Mouse (Mus musculus): Measurements from ENCODE around the gene Slc25a36. TPM values are rescaled to one million over a fixed set of nuclear protein-coding genes. Genes with fewer than 3 reads are reported as not detected.

Gene Slc25a36
- total RNA-seq, 1 experiment from 2014 or later, result 80.7 TPM

GRCm38 (mm10) chr9:97064161-97064560 lies 46.8 kb downstream of the Slc25a36 start:
- no peak for ATAC-seq (replicated peaks; ENCODE audit: insufficient number of reproducible peaks, low FRiP score, low TSS enrichment, poor library complexity, severe bottlenecking)

DNA sequence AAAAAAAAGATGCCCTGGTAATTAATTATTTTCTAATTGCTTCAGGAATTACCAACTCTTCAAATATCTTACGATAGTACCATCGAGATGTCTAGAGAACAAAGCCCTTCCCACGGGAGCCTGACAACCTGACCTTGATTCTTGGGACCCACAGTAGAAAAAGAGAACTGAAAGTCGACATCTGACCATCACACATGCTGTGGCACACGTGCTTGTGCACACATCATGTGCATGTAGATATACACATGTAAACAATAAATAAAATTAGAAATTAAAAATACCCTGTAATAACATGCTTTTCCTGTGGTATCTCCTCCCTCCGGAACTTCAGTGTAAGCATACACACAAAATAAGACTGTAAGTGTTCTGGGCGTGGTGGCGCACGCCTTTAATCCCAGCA lies 49.3 kb downstream of the Slc25a36 start:
- no peak for ATAC-seq (replicated peaks; ENCODE audit: insufficient number of reproducible peaks, low FRiP score, low TSS enrichment, poor library complexity, severe bottlenecking)

DNA sequence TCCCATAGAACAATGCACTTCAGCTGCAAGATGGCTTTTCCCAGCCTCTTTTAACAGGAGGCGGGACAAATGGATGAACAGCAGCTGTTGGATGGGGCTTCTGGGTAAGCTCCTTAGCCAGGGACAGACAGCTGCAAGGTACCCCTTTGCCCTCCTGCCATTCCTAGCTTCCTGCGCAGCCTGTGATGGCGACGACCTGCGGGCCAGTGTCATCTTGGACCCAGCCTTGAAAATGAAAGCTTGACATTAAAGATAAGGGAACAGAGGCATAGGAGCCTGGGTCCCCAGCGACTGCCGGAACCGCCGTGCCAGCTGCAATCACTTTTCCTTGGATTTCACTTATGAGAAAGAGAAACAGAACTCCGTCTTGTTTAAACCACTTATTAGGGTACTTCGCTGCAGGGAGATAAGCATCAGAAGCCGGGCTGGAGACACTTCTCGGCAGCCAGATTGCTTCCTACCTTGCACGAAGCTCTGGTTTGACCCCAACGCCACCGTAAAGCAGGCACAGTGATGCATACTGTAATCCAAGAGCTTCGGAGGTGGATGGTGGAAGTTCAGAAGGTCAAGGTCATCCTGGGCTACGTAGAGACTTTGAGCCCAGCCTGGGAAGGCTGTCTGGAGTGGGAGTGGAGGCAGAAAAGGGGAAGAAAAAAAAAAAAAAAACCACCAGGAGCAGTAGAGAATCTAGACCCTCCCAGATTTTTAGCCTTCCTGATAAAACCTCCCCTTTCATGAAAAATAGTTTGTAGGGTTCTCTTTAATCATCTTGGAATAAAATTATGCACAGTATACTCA lies 54.2 kb downstream of the Slc25a36 start:
- ATAC-seq (replicated peaks; ENCODE audit: insufficient number of reproducible peaks, low FRiP score, low TSS enrichment, poor library complexity, severe bottlenecking), result no peak

DNA sequence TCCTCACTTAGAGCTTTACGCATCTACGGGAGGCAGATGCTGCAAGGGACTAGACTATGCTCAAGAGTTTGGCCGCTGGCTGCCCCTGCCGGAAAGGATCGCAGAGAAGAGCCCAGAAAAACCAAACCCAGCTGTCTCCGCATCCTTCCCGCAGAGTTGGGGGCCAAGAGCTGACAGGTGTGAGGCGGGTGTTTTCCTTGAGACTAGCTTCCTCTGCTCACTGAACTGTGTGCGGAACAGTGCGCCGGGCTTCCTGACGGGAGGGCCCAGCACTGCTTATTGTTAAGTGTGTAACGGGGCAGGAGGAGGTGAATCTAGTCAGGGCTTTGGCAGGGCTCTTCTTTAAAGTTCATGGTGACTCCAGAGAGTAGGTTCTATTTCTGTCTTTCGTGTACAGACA lies 55.1 kb downstream of the Slc25a36 start:
- no peak for ATAC-seq (replicated peaks; ENCODE audit: insufficient number of reproducible peaks, low FRiP score, low TSS enrichment, poor library complexity, severe bottlenecking)

GRCm38 (mm10) chr9:97051176-97051575 lies 59.8 kb downstream of the Slc25a36 start:
- ATAC-seq (replicated peaks; ENCODE audit: insufficient number of reproducible peaks, low FRiP score, low TSS enrichment, poor library complexity, severe bottlenecking), result no peak

GRCm38 (mm10) chr9:97046240-97046639 lies 64.7 kb downstream of the Slc25a36 start:
- no peak for ATAC-seq (replicated peaks; ENCODE audit: insufficient number of reproducible peaks, low FRiP score, low TSS enrichment, poor library complexity, severe bottlenecking)

GRCm38 (mm10) chr9:97041633-97042032 lies 69.3 kb downstream of the Slc25a36 start:
- ATAC-seq (replicated peaks; ENCODE audit: insufficient number of reproducible peaks, low FRiP score, low TSS enrichment, poor library complexity, severe bottlenecking), result no peak

- ATAC-seq (replicated peaks; ENCODE audit: insufficient number of reproducible peaks, low FRiP score, low TSS enrichment, poor library complexity, severe bottlenecking), result no peak
These were observed 72.9 kb downstream of the Slc25a36 start for GRCm38 (mm10) chr9:97038010-97038409.

DNA sequence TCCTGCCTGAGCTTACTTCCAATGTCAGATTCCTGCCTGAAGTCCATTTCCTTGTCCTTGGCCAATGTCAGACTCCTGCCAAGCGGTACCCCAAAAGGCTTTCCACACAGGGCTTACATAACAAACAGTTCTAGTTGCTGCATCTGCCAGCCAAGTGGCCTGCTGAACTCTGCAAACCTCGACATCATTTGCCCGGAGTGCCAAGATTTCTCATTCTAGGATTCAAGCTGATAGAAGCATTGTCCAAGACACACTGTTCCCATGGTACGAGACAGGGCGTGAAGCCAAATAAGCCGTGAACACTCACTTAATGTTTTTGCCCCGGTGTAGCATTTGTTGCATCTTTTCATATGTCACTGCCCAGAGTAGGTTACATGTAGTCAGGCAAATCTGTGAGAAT lies 74.3 kb downstream of the Slc25a36 start:
- no peak for ATAC-seq (replicated peaks; ENCODE audit: insufficient number of reproducible peaks, low FRiP score, low TSS enrichment, poor library complexity, severe bottlenecking)

- ATAC-seq (replicated peaks; ENCODE audit: insufficient number of reproducible peaks, low FRiP score, low TSS enrichment, poor library complexity, severe bottlenecking), result no peak
These were observed 83.6 kb downstream of the Slc25a36 start for GRCm38 (mm10) chr9:97027361-97027760.

- no peak for ATAC-seq (replicated peaks; ENCODE audit: insufficient number of reproducible peaks, low FRiP score, low TSS enrichment, poor library complexity, severe bottlenecking)
These were observed 85.0 kb downstream of the Slc25a36 start for GRCm38 (mm10) chr9:97026006-97026405.

Other genes with a start within 250 kb of the Slc25a36 start
- gene Pxylp1, start 218.5 kb downstream of the Slc25a36 start, total RNA-seq (2017), result 6.8 to 21.3 TPM (median 8.5 TPM) in 3 replicates
- not detected in 3 replicates for gene Spsb4, start 92.3 kb downstream of the Slc25a36 start, total RNA-seq (2017)